Mouse (Mus musculus) lung, postnatal 10 days (tissue): ENCODE data around the gene Msantd2.

Experiments used
- DNase-seq: peaks from one replicate; pipeline ENCODE4 v3.0.0; 2021

Msantd2 gene

GRCm38 (mm10) chr9:37572204-37572876, 83.2 kb downstream of the Msantd2 start:
- no peak for DNase-seq
